Mouse (Mus musculus): ENCODE measurements at regions not wholly inside any gene's neighbourhood (a gene's known extent, or its start where the extent isn't known, plus 50 kb on each side); places are given as distances from the start of the nearest gene placed in this dataset.

- Histone ChIP-seq H3K4me3 (ENCODE audit: insufficient read depth in 1 of 2, low read depth in 2 of 2, low read length in 2 of 2) (no peak overlapping the region), H3K27me3 (ENCODE audit: control insufficient read depth, insufficient read depth, low read length) (no peaks in the 10 kb centered on the region), H3K4me2 (ENCODE audit: low read depth) (no peak overlapping the region), H3K36me3 (replicated peaks; ENCODE audit: control insufficient read depth, insufficient read depth, low read depth) (no peaks in the 10 kb centered on the region), H3K9me3 (ENCODE audit: control insufficient read depth, low read length) (no peaks in the 10 kb centered on the region), H3K27ac (no peak overlapping the region), H3K4me1 (replicated peaks; ENCODE audit: control insufficient read depth in 2 of 2, insufficient read depth in 2 of 2, low read length in 1 of 2) (no peaks in the 10 kb centered on the region), H3K9ac (replicated peaks) (no peak overlapping the region)
- DNase-seq (ENCODE audit: low read depth in 3 of 3, low spot score in 3 of 3) (no peak), ATAC-seq (ENCODE audit: insufficient read depth) (no peak)
- TF ChIP-seq CTCF (IDR thresholded peaks at IDR 0.05; ENCODE audit: low read depth) (no peak), EP300 (IDR thresholded peaks at IDR 0.05; ENCODE audit: low read depth) (no peak)
- WGBS (ENCODE audit: insufficient replicate concordance): 55% methylated on average over 8 of the region's 8 CpGs
Observed at GRCm38 (mm10) chr5:97697581-97698134, 240.8 kb upstream of the Gk2 start.

GRCm38 (mm10) chr5:97693333-97693940 is 236.6 kb upstream of the Gk2 start:
- WGBS (ENCODE audit: insufficient replicate concordance): 54% methylated on average over 10 of the region's 10 CpGs
- TF ChIP-seq CTCF (IDR thresholded peaks at IDR 0.05; ENCODE audit: low read depth): no peak
- Histone ChIP-seq H3K27ac (no peak overlapping the region), H3K9me3 (ENCODE audit: control insufficient read depth, low read length) (no peaks in the 10 kb centered on the region), H3K4me2 (ENCODE audit: low read depth) (no peak overlapping the region), H3K27me3 (ENCODE audit: control insufficient read depth, insufficient read depth, low read length) (no peaks in the 10 kb centered on the region), H3K36me3 (replicated peaks; ENCODE audit: control insufficient read depth, insufficient read depth, low read depth) (no peaks in the 10 kb centered on the region), H3K4me3 (ENCODE audit: insufficient read depth in 1 of 2, low read depth in 2 of 2, low read length in 2 of 2) (no peak overlapping the region), H3K9ac (replicated peaks) (no peak overlapping the region), H3K4me1 (replicated peaks; ENCODE audit: control insufficient read depth in 2 of 2, insufficient read depth in 2 of 2, low read length in 1 of 2) (no peaks in the 10 kb centered on the region)
- DNase-seq (ENCODE audit: low read depth in 3 of 3, low spot score in 3 of 3) (no peak), ATAC-seq (ENCODE audit: insufficient read depth) (no peak)

GRCm38 (mm10) chr5:97685443-97685842 is 228.6 kb upstream of the Gk2 start:
- Histone ChIP-seq H3K27ac (no peak overlapping the region), H3K27me3 (ENCODE audit: control insufficient read depth, insufficient read depth, low read length) (no peaks in the 10 kb centered on the region), H3K36me3 (replicated peaks; ENCODE audit: control insufficient read depth, insufficient read depth, low read depth) (no peaks in the 10 kb centered on the region), H3K4me3 (ENCODE audit: insufficient read depth in 1 of 2, low read depth in 2 of 2, low read length in 2 of 2) (no peak overlapping the region), H3K4me2 (ENCODE audit: low read depth) (no peak overlapping the region), H3K9me3 (ENCODE audit: control insufficient read depth, low read length) (no peaks in the 10 kb centered on the region), H3K9ac (replicated peaks) (no peak overlapping the region), H3K4me1 (replicated peaks; ENCODE audit: control insufficient read depth in 2 of 2, insufficient read depth in 2 of 2, low read length in 1 of 2) (no peaks in the 10 kb centered on the region)
- no peak for ATAC-seq (ENCODE audit: insufficient read depth)
- TF ChIP-seq EP300 (IDR thresholded peaks at IDR 0.05; ENCODE audit: low read depth) (no peak), CTCF (IDR thresholded peaks at IDR 0.05; ENCODE audit: low read depth) (no peak)
- no peak for DNase-seq (ENCODE audit: low read depth in 3 of 3, low spot score in 3 of 3)

GRCm38 (mm10) chr5:97684592-97685258 is 227.9 kb upstream of the Gk2 start:
- TF ChIP-seq CTCF (IDR thresholded peaks at IDR 0.05; ENCODE audit: low read depth) (no peak), EP300 (IDR thresholded peaks at IDR 0.05; ENCODE audit: low read depth) (no peak)
- Histone ChIP-seq H3K36me3 (replicated peaks; ENCODE audit: control insufficient read depth, insufficient read depth, low read depth) (no peaks in the 10 kb centered on the region), H3K27me3 (ENCODE audit: control insufficient read depth, insufficient read depth, low read length) (no peaks in the 10 kb centered on the region), H3K27ac (no peak overlapping the region), H3K4me2 (ENCODE audit: low read depth) (no peak overlapping the region), H3K4me1 (replicated peaks; ENCODE audit: control insufficient read depth in 2 of 2, insufficient read depth in 2 of 2, low read length in 1 of 2) (no peaks in the 10 kb centered on the region), H3K9ac (replicated peaks) (no peak overlapping the region), H3K4me3 (ENCODE audit: insufficient read depth in 1 of 2, low read depth in 2 of 2, low read length in 2 of 2) (no peak overlapping the region), H3K9me3 (ENCODE audit: control insufficient read depth, low read length) (no peaks in the 10 kb centered on the region)
- ATAC-seq (ENCODE audit: insufficient read depth) (no peak), DNase-seq (ENCODE audit: low read depth in 3 of 3, low spot score in 3 of 3) (no peak)
- WGBS (ENCODE audit: insufficient replicate concordance): 54% methylated on average over 4 of the region's 4 CpGs

- TF ChIP-seq CTCF (IDR thresholded peaks at IDR 0.05; ENCODE audit: low read depth) (no peak), EP300 (IDR thresholded peaks at IDR 0.05; ENCODE audit: low read depth) (no peak)
- Histone ChIP-seq H3K9ac (replicated peaks) (no peak overlapping the region), H3K4me2 (ENCODE audit: low read depth) (no peak overlapping the region), H3K27ac (no peak overlapping the region), H3K36me3 (replicated peaks; ENCODE audit: control insufficient read depth, insufficient read depth, low read depth) (no peaks in the 10 kb centered on the region), H3K9me3 (ENCODE audit: control insufficient read depth, low read length) (no peaks in the 10 kb centered on the region), H3K27me3 (ENCODE audit: control insufficient read depth, insufficient read depth, low read length) (no peaks in the 10 kb centered on the region), H3K4me3 (ENCODE audit: insufficient read depth in 1 of 2, low read depth in 2 of 2, low read length in 2 of 2) (no peak overlapping the region), H3K4me1 (replicated peaks; ENCODE audit: control insufficient read depth in 2 of 2, insufficient read depth in 2 of 2, low read length in 1 of 2) (no peaks in the 10 kb centered on the region)
- 63% methylated on average over 3 of the region's 3 CpGs for WGBS (ENCODE audit: insufficient replicate concordance)
- ATAC-seq (ENCODE audit: insufficient read depth) (no peak), DNase-seq (ENCODE audit: low read depth in 3 of 3, low spot score in 3 of 3) (no peak)
Observed at GRCm38 (mm10) chr5:97669726-97670125, 212.9 kb upstream of the Gk2 start.

Data from liver, embryonic 14.5 days (tissue).